Mouse (Mus musculus) adrenal gland, adult (tissue): Measurements from ENCODE around the gene Atp8b5.

ENCODE experiments used
- DNase-seq, 2 experiments: peaks; one replicate each; pipeline ENCODE4 v3.0.0; 2022 to 2023; ENCODE audit warnings: low spot score in 1 of 2; ENCODE audit not compliant: inconsistent age in 2 of 2

The Atp8b5 gene

DNA sequence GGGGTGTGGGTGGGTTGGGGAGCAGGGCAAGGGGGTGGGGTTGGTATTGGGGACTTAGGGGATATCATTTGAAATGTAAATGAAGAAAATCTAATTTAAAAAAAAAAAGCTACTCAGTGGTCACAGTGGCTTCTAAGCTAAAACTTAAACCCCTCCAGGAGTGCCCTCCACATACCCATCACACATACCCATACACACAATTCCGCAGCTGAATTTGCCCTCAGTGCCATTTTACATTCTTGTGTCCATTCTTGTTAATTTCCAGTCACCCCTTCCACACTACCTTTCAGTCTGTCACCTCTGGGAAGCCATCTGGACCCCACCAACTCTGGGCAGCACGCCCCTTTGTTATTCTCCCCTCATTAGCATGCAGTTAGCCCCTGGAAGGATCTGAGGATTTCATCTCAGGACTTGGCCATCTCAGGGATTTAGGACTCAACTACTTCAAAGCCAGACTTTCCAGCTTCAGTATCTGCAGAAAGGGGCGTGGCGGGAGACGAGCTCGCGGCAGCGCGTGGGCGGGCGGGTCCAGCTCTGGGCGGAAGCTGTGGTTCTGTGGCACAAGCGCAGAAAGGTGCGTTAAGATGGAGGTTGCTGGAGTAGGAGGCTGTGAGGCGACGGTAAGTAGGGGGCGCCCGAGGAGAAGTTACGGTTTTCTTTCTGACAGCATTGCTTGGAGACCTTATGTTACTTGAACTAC is at the start of gene Atp8b5:
TSS of gene Atp8b5 (plus strand) at position 537 of the 700 bp plus-strand sequence.
- peak; percentile 87 to 94 for DNase-seq

DNA sequence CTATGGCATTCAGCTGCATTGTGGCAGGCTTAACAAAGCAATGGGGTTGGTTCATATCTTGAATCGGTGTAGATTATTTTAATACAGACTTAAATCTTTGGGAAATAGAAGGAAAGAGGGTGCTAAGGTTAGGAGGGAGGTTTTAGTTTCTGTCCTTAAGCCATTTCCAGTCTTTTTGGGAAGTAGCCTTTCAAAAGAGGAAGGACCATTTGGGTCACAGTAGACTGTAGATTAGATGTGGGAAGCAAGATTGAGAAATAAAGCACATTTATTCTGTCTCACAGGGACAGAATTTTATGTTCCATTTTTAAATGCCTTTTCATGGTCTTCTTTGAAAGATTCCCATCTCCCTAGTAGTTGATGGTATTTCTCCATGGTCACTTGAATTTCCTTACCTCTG is 49.0 kb upstream of the Atp8b5 start:
- no peak for DNase-seq

DNA sequence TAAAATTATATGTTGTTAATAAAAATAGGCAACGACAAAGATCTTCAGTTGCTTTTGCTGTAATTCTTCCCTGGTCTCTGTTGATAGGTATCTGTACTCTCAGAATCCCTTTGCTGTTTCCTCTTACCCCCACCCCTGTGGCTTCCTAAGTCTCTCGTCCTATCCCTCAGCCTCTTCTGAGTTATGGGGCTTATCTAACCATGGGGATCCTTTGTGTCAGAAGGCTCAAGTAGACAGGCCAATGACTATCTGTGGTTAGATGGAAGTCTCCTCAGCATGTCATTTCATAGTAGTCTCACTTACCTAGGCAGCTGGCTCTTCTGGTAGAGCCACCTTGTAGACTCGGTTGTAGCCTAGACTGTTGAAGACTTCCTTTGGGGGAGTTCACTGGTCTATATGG is 35.1 kb upstream of the Atp8b5 start:
- DNase-seq = no peak

DNA sequence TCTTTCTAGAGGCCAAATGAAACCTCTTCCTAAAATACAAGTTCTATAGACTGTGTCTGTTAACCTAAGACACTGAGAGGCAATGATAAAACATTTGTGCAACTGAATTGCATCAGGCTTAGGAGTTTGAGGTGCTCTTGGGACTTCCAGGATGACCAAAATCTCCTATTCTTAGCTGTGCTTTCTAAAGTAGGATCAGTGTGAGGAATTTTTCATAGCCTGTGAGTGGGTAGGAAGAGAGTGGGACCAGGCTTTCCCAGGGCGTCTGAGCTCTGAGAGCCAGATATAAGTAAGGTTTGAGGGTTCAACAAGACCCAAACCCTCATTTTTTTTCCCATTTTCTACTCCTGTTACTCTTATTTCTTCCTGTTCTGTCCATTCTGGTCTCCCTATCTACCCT is 34.0 kb upstream of the Atp8b5 start:
- DNase-seq = no peak

DNA sequence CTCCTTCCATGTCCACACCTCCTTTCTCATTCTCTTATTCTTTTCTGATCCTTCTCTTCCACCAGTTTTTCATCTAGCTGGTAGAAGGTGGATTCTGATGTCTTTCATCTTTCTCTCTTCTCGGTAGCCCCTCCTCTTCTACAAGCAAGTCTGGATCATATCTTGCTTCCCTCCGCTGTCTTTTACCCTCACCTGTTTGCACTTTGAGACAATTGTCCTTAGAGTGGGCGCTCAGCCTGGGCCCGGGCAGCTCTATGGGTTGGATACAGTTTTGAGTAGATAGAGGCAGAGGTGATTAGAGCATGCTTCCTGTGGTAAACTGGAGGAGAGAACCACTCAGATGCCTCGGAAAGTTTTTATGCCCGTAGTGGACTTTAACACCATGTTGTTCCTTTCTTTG is 33.5 kb upstream of the Atp8b5 start:
- no peak for DNase-seq

DNA sequence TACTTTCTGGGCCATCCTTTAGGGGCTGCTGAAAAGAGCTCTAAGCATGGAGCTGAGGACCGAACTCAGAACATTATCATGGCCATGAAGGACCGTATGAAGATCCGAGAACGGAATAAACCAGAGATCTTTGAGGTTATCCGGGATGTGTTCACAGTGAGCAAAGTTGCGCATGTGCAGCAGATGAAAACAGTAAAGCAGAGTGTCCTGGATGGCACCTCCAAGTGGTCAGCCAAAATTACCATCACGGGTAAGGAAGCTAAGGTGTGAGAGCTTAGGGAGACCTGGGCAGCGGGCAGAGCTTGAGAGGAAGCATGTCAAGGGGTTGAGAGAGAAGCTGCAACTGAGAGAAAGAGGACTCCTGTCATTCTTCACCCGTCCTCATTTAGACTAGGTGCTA is 30.1 kb upstream of the Atp8b5 start:
- no peak for DNase-seq

DNA sequence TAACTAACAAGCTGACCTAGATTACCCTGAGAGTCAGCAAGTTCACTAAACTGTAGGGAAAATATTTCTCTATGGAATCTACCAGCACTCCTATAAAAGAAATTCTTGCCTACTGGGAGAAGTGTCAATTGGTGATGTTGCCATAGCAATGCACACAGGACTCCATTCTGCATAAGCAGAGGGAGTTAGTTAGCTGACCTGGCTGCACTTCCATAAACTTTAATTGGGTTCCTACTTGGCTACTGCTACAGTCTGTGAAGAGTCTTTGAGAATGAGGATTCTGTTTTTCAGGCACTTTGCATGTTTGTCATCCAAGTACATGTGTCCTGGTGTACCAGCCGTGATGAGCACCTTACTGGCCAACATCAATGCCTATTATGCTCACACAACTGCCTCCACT is 26.2 kb upstream of the Atp8b5 start:
- DNase-seq = no peak

DNA sequence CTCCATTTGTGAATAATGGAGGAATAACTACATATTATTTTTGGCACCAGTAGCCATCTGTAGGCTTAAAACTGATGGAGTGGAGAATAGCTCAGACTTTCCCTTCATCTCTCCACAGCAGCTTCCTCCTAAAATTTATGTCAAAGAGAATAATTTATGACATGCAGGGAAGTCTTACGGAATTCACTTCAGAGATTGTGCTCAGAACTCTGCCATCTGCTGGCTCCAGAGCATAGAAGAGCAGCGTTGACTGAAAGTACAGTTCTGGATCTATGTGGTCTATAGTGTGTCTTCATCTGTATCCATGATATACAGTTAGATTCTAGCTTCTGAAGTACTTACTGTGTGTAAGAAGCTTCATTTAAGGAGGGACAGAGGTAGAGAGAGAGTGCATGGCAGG is 22.9 kb upstream of the Atp8b5 start:
- DNase-seq = peak in 1 of 2 experiments; percentile 49

DNA sequence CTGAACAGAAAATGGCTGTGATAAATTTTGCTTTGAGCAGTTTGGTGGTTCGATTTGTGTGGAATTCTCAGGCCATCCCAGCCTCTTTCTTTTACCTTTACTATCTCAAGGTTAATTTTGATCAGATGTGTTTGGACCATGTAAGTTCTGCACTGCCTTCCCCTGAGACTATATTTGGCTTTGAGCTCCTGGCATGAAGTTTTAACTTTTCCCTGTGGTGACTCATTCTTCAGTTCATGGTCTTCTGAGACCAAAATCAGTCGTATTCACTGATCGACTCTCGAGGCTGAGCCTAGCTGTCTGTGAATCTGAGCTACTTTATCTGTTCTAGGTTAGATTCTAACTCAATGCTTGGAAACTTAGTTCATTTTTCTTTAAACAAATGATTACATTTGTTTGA is 21.2 kb upstream of the Atp8b5 start:
- DNase-seq = peak; percentile 14 to 67

DNA sequence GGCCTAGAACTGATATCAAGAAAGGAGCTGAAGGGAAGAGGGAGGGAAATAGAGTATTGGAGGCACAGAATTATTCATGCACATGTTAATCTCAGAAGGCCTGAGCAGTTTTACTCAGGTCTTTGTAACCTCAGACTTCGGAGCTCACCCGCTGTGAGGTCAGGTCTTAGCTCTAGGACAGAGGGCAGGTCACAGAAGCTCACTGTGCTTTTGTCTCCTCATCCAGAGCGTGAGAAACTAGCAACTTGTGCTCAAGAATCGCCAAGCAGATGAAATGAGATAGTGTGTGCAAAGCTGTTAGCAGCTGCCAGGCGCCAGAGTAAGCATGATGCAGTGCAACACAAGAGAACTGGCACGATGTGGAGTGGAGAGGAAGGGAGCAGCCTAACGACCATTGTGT is 18.9 kb upstream of the Atp8b5 start:
- no peak for DNase-seq

DNA sequence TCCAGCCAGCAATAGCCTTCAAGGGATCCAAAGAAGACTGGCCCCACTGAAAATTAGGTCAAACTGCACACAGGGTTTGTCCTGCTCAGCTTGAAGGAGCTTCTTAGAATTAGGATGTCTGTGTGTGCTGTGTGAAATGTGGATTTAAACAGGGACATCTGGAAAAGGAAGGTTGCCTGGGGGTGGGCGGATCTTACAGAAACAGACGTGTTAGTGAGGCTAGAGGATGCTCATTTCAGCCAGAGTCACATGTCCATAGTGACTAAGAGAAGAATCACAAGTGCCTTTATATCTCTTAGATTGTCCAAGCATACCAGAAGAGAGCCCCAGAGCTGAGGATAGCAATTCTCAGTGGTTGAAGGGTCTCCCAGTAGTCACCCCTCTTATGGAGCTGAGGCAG is 18.1 kb upstream of the Atp8b5 start:
- DNase-seq = no peak

DNA sequence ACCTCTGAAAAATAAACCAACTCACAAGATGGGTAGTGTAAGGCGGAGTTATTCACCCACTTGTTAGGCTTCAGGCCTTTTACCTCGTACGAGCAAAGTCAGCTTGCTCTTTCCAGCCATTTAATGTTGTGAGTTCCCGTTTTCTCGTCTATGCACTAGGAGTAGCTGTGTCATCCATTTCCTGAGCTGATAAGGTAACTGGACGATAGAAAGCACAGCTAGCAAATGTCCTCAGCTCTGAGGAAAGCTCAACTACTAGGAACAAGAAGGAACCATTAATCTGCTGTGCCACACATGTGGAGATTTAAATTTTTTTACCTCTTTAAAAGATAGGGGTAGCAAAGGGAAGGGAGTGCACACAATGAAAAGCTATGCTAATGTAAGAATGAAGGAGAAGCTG is 15.7 kb upstream of the Atp8b5 start:
- DNase-seq = no peak

DNA sequence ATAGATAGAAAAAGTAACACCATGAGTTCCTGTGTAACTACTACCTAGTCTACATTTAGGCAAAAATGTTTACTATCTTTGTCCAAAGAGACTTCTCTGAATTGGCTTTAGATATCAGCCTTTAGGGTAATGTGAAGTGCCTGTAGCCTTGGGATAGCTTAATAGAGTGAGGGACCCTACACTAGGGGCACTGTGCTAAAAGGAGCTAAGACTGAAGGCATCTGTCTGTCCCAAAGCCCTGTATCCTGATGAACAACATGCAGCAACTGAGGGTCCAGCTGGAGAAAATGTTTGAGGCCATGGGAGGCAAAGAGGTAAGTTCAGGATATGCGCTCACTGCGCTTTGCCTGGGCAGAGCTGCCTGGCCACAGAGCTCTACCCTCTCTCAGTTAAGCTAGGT is 9.9 kb upstream of the Atp8b5 start:
- no peak for DNase-seq

DNA sequence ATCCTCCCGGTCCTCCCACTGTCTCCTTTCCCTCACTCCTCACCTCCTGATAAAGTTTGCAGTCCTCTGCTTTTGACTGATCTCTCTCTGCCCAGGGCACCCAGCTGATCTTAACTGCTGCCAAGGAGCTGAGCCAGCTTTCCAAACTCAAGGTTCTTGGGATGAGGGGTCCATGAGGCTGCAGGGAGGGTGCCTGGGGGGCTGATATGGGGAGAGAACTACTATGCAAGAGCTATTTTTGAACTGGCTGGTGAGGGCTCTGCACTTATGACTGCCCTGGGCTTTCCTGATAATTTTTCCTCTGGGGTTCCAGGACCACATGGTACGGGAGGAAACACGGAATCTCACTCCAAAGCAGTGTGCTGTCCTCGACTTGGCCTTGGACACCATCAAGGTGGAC is 8.4 kb upstream of the Atp8b5 start:
- DNase-seq = no peak

DNA sequence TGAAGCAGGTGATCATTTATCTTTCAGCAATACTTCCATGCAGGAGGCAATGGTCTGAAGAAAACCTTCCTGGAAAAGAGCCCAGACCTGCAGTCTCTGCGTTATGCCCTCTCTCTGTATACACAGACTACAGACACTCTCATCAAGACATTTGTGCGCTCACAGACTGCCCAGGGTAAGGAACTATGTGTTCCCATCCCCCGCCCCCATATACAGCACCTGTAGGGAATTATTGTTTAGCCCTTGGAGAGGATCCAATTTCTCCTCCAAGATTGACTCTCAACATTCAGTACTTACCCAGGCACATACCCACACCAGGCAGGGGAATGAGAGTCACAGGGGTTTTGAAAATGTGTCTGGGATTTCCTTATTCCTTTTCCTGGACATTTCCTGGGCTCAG is 7.5 kb upstream of the Atp8b5 start:
- DNase-seq = no peak

DNA sequence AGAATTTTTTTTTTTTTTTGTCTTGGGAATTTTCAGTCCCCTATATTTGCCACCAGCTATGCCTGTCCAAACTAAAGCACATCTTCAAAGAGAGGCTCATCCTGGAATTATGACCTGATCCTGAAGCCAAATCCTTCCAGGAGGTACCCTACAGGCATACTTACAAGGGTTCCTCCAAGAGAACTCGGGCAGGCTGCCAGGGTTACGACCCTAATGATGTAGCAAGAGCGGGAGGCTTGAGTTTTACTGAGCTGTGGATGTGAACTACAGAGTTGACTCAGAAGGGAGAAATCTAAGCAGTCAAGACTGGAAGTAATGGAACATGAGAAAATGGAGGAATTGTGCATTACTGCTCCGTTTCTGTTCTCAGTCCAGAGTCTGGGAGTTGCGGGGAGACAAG is 6.9 kb upstream of the Atp8b5 start:
- no peak for DNase-seq

DNA sequence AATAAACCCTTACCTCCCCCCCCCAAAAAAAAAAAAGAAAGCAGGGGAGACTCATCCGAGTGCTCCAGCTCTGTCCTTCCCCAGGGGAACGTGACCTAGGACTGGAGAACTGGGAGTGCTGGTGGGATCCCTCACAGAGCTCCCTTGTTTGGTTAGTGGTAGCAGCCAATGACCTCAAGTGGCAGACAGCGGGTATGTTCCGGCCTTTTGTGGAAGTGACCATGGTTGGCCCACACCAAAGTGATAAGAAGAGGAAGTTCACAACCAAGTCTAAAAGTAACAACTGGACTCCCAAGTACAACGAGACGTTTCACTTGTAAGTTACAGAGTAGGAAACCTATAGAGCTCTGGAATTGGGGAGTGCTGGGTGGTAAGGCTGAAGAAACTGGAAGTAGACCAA is 4.1 kb upstream of the Atp8b5 start:
- no peak for DNase-seq

DNA sequence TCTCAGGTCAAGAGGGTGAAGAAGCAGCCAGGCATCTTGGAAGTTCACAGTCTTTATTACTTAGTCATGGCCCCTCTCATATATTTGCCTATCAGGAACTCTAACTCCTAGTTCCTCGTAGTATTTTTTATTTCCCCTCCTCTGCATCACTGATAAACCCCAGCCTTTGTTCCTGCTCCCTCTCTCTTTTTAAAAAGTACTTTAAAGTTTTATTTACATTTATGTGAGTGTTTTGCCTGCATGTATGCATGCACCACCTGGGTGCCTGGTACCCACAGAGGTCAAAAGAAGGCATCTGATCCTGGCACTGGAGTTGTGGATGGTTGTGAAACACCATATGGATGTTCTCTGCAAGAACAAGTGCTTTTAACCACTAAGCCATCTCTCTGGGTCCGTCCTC is 813 bp upstream of the Atp8b5 start:
- DNase-seq = no peak

DNA sequence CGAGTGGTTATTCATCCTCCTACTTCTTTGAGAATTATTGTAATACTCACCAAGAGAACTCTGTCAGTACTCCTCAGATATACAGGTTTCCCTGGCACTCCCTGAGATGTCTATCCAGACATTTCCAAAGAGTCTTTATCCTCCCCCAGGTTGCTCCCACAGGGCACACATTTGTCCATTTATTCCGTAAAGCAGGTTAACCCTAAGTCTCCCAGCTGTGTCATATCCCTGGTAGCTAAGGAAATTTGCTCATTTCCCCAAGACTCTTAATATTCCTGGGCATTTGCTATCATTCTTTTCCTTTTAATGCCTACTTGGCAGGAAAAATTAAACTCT is 332 bp downstream of the Atp8b5 start:
- no peak for DNase-seq

DNA sequence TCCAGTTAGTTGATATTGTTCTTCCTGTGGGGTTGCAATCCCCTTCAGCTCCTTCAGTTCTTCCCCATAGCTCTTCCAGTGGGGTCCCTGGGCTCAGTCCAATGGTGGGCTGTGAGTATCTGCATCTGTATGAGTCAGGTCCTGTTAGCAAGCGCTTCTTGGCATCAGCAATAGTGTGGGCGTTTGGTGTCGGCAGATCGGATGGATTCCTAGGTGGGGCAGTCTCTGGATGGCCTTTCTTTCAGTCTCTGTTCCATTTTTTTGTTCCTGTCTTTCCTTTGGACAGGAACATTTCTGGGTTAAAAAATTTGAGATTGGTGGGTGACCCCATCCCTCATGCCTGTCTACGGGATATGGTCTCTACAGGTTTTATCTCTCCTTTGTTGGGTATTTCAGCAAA is 18.5 kb downstream of the Atp8b5 start:
- DNase-seq = no peak

DNA sequence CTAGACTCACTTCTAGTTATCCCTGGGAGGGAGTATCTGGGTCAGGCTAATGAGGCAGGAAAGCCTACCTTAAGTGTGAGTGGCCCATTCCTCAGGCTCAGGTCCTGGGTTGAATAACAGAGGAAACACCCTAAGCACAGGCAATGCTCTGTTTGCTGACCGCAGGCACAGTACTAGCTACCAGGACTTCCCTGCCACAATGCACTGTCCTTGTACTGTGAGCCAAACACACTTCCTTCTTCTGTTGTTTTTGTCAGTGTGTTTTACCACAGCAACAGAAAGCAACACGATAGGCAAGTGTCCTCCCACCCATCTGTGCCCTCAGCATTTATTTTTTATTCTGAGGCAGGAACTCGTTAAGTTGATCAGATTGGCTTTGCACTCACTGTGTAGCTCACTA is 20.3 kb downstream of the Atp8b5 start:
- no peak for DNase-seq

DNA sequence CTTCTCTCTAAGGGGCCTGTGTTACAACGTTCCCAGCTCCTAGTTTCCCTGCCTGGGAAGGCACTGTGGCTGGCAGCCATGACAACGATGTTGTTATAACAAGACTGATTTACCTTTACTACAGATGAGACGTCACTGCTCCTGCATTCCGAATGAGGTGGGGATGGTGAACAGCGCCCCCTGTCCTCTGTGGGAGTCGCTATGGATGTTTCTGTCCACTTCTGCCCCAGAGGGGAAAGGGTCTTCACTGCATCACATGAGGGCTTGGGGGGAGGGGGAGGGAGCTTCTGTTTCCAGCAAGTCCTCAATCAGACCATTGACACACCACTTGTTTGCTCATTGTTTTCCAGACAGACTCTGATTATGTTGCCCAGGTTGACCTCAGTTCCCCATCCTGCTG is 27.0 kb downstream of the Atp8b5 start:
- peak; percentile 6 to 27 for DNase-seq

DNA sequence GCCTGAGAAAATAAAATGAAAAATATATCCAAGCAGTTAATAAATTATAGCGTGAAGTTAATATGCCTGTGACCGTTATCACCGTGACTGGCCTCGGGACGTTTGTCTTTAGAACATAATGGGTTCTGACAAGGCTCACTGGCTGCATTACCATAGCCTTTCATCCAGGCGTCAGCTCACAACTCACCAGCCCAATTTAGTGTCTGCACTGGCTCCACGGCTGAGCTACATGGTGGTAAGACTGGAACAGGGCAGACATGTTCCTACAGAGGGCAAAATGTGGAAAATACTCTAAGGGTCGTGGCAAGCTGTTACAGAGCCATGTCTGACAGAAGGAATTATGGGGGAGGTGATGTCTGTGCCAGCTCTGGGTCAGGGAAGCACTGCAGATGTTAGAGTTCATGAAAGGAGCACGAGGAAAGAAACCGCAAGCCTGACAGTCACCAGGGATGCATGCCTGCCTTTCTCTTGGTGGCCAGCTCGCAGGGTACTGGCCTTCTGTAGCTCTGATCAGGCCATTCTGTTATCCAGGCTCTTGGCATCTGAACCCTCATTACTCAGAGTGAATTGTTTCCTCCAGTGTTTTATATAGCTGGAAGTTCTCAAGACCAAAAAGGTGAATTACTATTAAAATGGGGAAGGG is 42.9 kb downstream of the Atp8b5 start:
- DNase-seq = no peak
